Mouse (Mus musculus): ENCODE results near the gene Scgn. TPM values are rescaled to one million over a fixed set of nuclear protein-coding genes. Genes with fewer than 3 reads are reported as not detected.

The Scgn gene
- total and polyA plus RNA-seq, 3 experiments: not detected

DNA sequence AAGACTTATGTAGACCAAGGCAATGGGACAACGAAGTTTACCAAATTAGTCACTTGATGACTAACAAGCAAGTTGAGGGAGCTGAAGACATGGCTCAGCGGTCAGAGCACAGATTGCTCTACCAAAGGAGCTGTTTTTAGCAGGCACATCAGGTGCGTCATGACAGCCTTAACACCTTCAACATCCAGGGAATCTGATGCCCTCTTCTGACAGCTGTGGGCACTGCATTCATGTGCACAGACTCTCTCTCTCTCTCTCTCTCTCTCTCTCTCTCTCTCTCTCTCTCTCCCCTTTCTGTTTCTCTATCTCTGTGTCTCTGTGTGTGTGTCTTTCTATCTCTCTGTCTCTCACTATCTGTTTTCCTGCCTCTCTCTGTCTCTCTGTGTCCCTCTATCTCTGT lies 40.1 kb downstream of the Scgn start:
- DNase-seq (ENCODE audit: low read depth, low spot score): peak; percentile 43
- Histone ChIP-seq H3K79me2 (ENCODE audit: control insufficient read depth, insufficient read depth, low read length, poor library complexity) (no peaks in the 10 kb centered on the region), H3K36me3 (ENCODE audit: control insufficient read depth in 1 of 2, insufficient read depth in 2 of 2, low read length in 2 of 2) (no peaks in the 10 kb centered on the region), H3K9ac (ENCODE audit: control insufficient read depth, low read depth, low read length, poor library complexity, severe bottlenecking) (no peak overlapping the region), H3K4me1 (ENCODE audit: control insufficient read depth in 1 of 2, insufficient read depth in 2 of 2, low read length in 2 of 2) (no peaks in the 10 kb centered on the region), H3K27ac (ENCODE audit: control insufficient read depth, low read depth, low read length) (no peak overlapping the region), H3K4me3 (ENCODE audit: control insufficient read depth in 1 of 2, insufficient read depth in 1 of 2, low read depth in 2 of 2, low read length in 2 of 2) (no peak overlapping the region), H3K27me3 (ENCODE audit: control insufficient read depth in 1 of 2, insufficient read depth in 2 of 2, low read length in 2 of 2) (peaks cover 6 to 9% of the 10 kb centered on the region in 2 experiments; a peak in 3 of 4 replicates), H3K9me3 (replicated peaks; ENCODE audit: insufficient read depth, low read length) (no peaks in the 10 kb centered on the region)
- TF ChIP-seq RCOR1 (IDR thresholded peaks at IDR 0.05; ENCODE audit: low read depth, low read length) (no peak), SMC3 (IDR thresholded peaks at IDR 0.05; ENCODE audit: low read depth, low read length) (peak; percentile 79), MXI1 (IDR thresholded peaks at IDR 0.05; ENCODE audit: low read depth, low read length) (no peak), RAD21 (IDR thresholded peaks at IDR 0.05; ENCODE audit: low read depth, low read length) (peak; percentile 56), UBTF (IDR thresholded peaks at IDR 0.05; ENCODE audit: borderline replicate concordance, insufficient read depth, low read depth, low read length) (no peak), SIN3A (IDR thresholded peaks at IDR 0.05; ENCODE audit: low read length) (no peak), HCFC1 (IDR thresholded peaks at IDR 0.05; ENCODE audit: low read depth, low read length) (no peak), CHD2 (IDR thresholded peaks at IDR 0.05; ENCODE audit: low read length) (no peak), CTCF (IDR thresholded peaks at IDR 0.05 in 2 of 3, conservative IDR thresholded peaks at IDR 0.05 in 1 of 3; ENCODE audit: control insufficient read depth in 1 of 3, insufficient read depth in 1 of 3, low read depth in 2 of 3, low read length in 3 of 3, poor library complexity in 1 of 3, severe bottlenecking in 1 of 3) (peak; percentile 59 to 60 (median 59)), ZC3H11A (IDR thresholded peaks at IDR 0.05; ENCODE audit: low read depth, low read length) (peak; percentile 64), JUND (IDR thresholded peaks at IDR 0.05; ENCODE audit: low read depth, low read length) (peak; percentile 89)

DNA sequence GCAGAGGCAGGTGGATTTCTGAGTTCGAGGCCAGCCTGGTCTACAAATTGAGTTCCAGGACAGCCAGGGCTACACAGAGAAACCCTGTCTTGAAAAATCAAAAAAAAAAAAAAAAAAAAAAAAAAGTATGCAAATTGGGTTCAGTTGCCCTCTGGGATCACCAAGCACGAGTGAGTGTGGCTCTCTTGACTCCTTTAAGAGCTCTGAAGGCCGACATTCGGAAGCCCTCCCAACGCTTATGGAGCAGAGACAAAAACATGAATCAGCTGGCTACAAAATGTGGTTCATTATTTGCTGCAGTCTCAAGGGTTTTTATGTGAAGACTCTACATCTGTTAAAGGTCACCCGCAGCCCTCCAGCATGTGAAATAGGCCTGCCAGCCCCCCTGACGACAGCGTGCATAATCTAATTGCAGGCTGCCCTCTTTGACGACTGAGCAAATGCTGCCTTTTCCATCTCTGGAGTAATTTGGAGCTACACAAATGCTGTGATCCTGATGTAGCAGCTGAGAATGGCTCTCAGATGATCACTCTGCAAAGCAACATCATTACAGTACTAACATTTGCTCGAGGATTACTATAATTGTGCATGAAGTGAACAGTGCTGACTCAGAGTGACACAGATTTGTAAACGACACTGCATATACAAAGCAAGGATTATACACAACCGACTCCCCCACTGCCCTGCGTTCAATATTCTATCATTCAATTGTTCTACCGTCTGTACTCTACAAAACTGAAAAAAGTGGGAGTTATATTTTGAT lies 41.3 kb downstream of the Scgn start:
- Histone ChIP-seq H3K4me3 (ENCODE audit: control insufficient read depth in 1 of 2, insufficient read depth in 1 of 2, low read depth in 2 of 2, low read length in 2 of 2) (no peak overlapping the region), H3K4me1 (ENCODE audit: control insufficient read depth in 1 of 2, insufficient read depth in 2 of 2, low read length in 2 of 2) (no peaks in the 10 kb centered on the region), H3K9ac (ENCODE audit: control insufficient read depth, low read depth, low read length, poor library complexity, severe bottlenecking) (no peak overlapping the region), H3K9me3 (replicated peaks; ENCODE audit: insufficient read depth, low read length) (no peaks in the 10 kb centered on the region), H3K36me3 (ENCODE audit: control insufficient read depth in 1 of 2, insufficient read depth in 2 of 2, low read length in 2 of 2) (no peaks in the 10 kb centered on the region), H3K27ac (ENCODE audit: control insufficient read depth, low read depth, low read length) (no peak overlapping the region), H3K79me2 (ENCODE audit: control insufficient read depth, insufficient read depth, low read length, poor library complexity) (no peaks in the 10 kb centered on the region), H3K27me3 (ENCODE audit: control insufficient read depth in 1 of 2, insufficient read depth in 2 of 2, low read length in 2 of 2) (peaks cover 6 to 8% of the 10 kb centered on the region in 2 experiments; a peak in 3 of 4 replicates)
- TF ChIP-seq TBP (IDR thresholded peaks at IDR 0.05; ENCODE audit: low read depth, low read length) (no peak), ZMIZ1 (IDR thresholded peaks at IDR 0.05; ENCODE audit: low read depth, low read length) (no peak), ELF1 (IDR thresholded peaks at IDR 0.05; ENCODE audit: low read depth, low read length) (no peak)
- no peak for DNase-seq (ENCODE audit: low read depth, low spot score)

DNA sequence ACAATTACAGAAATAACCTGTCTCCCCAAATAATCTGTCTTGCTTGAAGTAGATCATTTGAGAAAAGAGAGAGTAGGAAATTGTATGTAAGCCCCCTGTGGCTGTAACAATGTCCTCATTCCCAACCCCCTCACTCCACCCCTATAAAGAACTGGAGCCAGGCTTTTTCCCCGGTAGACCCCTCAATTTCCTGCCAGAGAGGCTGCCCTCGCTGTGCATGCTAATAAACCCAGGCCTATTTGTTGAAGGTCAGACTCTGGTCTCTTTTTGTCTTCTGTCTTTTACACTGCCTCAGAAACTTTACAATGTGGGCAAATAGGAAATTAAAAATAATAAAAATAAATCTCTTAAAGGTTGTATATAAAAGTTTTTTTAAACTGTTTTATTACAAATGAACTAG lies 44.8 kb downstream of the Scgn start:
- H3K4me3 ChIP-seq (ENCODE audit: control insufficient read depth in 1 of 2, insufficient read depth in 1 of 2, low read depth in 2 of 2, low read length in 2 of 2): no peak overlapping the region
- H3K27ac ChIP-seq (ENCODE audit: control insufficient read depth, low read depth, low read length): no peak overlapping the region
- peaks cover 6 to 8% of the 10 kb centered on the region in 2 experiments; a peak in 3 of 4 replicates for H3K27me3 ChIP-seq (ENCODE audit: control insufficient read depth in 1 of 2, insufficient read depth in 2 of 2, low read length in 2 of 2)
- DNase-seq (ENCODE audit: low read depth, low spot score): no peak
- no peak for TF ChIP-seq USF2 (IDR thresholded peaks at IDR 0.05; ENCODE audit: borderline replicate concordance in 1 of 2, insufficient read depth in 1 of 2, low read depth in 1 of 2, low read length in 2 of 2)
- no peak for TF ChIP-seq POLR2A (IDR thresholded peaks at IDR 0.05; ENCODE audit: control insufficient read depth in 1 of 2, insufficient read depth in 1 of 2, low read depth in 1 of 2, low read length in 2 of 2, poor library complexity in 1 of 2)
- no peak for TF ChIP-seq POLR2AphosphoS5 (IDR thresholded peaks at IDR 0.05; ENCODE audit: borderline replicate concordance, low read depth, low read length)
- no peak for TF ChIP-seq MAX (IDR thresholded peaks at IDR 0.05; ENCODE audit: low read length)
- no peak for TF ChIP-seq TCF12 (IDR thresholded peaks at IDR 0.05; ENCODE audit: low read depth, low read length)
- no peak for TF ChIP-seq ETS1 (IDR thresholded peaks at IDR 0.05; ENCODE audit: low read depth, low read length)
- TF ChIP-seq BHLHE40 (IDR thresholded peaks at IDR 0.05; ENCODE audit: borderline replicate concordance, low read depth, low read length): no peak
- TF ChIP-seq ZC3H11A (IDR thresholded peaks at IDR 0.05; ENCODE audit: low read depth, low read length): no peak
- no peak for TF ChIP-seq SMC3 (IDR thresholded peaks at IDR 0.05; ENCODE audit: low read depth, low read length)
- TF ChIP-seq HCFC1 (IDR thresholded peaks at IDR 0.05; ENCODE audit: low read depth, low read length): no peak
- no peak for TF ChIP-seq MAZ (IDR thresholded peaks at IDR 0.05; ENCODE audit: low read depth, low read length)
- no peak for TF ChIP-seq MAFK (IDR thresholded peaks at IDR 0.05; ENCODE audit: borderline replicate concordance, low read depth, low read length)
- H3K79me2 ChIP-seq (ENCODE audit: control insufficient read depth, insufficient read depth, low read length, poor library complexity): no peaks in the 10 kb centered on the region
- no peaks in the 10 kb centered on the region for H3K4me1 ChIP-seq (ENCODE audit: control insufficient read depth in 1 of 2, insufficient read depth in 2 of 2, low read length in 2 of 2)
- H3K9ac ChIP-seq (ENCODE audit: control insufficient read depth, low read depth, low read length, poor library complexity, severe bottlenecking): no peak overlapping the region
- no peaks in the 10 kb centered on the region for H3K9me3 ChIP-seq (replicated peaks; ENCODE audit: insufficient read depth, low read length)
- H3K36me3 ChIP-seq (ENCODE audit: control insufficient read depth in 1 of 2, insufficient read depth in 2 of 2, low read length in 2 of 2): no peaks in the 10 kb centered on the region

Measured in MEL (cell line).